Mouse (Mus musculus) forebrain, embryonic 14.5 days (tissue): Measurements from ENCODE around the gene Icam1. TPM values are rescaled to one million over a fixed set of nuclear protein-coding genes. Genes with fewer than 3 reads are reported as not detected.

Source experiments
- ATAC-seq: fragments of 200-750 bp; cut with Nextera tagmentation; 2 replicates; pipeline ENCODE4 v1.8.0; 2017; ENCODE audit warnings: mild to moderate bottlenecking, moderate library complexity
- DNase-seq: peaks from one replicate; pipeline ENCODE4 v3.0.0-alpha.2; 2015; ENCODE audit warnings: low spot score
- H3K27ac ChIP-seq: fragments of 300-500 bp; sonication (generic); 2 replicates; pipeline ENCODE4 v1.5.1; 2014; ENCODE audit warnings: low read depth, mild to moderate bottlenecking, control low read depth, low read length, moderate library complexity
- H3K27me3 ChIP-seq: fragments of 300-500 bp; sonication (generic); replicated peaks from 2 replicates; pipeline ENCODE4 v1.6.1; 2014; ENCODE audit warnings: low read length, control low read depth, mixed read lengths; ENCODE audit not compliant: control insufficient read depth, insufficient read depth
- H3K36me3 ChIP-seq: fragments of 300-500 bp; sonication (generic); 2 replicates; pipeline ENCODE4 v1.6.1; 2014; ENCODE audit warnings: low read length, control low read depth; ENCODE audit not compliant: control insufficient read depth, insufficient read depth
- H3K4me1 ChIP-seq: fragments of 300-500 bp; sonication (generic); 2 replicates; pipeline ENCODE4 v1.6.1; 2014; ENCODE audit warnings: antibody characterized with exemption, low read length, control low read depth; ENCODE audit not compliant: control insufficient read depth, insufficient read depth
- H3K4me2 ChIP-seq: fragments of 300-500 bp; sonication (generic); 2 replicates; pipeline ENCODE4 v1.6.1; 2014; ENCODE audit warnings: mild to moderate bottlenecking, control low read depth, low read length
- H3K4me3 ChIP-seq: fragments of 300-500 bp; sonication (generic); 2 replicates; pipeline ENCODE4 v1.5.1; 2014; ENCODE audit warnings: low read depth, low read length, control low read depth
- H3K9ac ChIP-seq: fragments of 300-500 bp; sonication (generic); 2 replicates; pipeline ENCODE4 v1.6.1; 2014; ENCODE audit warnings: mild to moderate bottlenecking, low read length, control low read depth, moderate library complexity
- H3K9me3 ChIP-seq: fragments of 300-500 bp; sonication (generic); replicated peaks from 2 replicates; pipeline ENCODE4 v1.6.1; 2016; ENCODE audit warnings: low read length, control low read depth, mixed read lengths; ENCODE audit not compliant: control insufficient read depth
- WGBS: fragments of 180-500 bp; shearing (Covaris S2); extraction: QIAGEN DNeasy Blood & Tissue Kit; methylation state at CpG from one replicate; pipeline ENCODE4 v1.1.7; 2014; 5-methylcytosine and 5-hydroxymethylcytosine counted together
- polyA plus RNA-seq: library from polyadenylated mRNA; unstranded; fragments of >200 nt; fragmentation: Nextera tagmentation; extraction: Ambion mirVana; gene quantifications from 2 replicates; pipeline ENCODE4 v1.2.1, GENCODE M21; 2014

The Icam1 gene
- polyA plus RNA-seq, 1 experiment from 2014 or later: 3.5 TPM

GRCm38 (mm10) chr9:21026849-21027248, 11.1 kb downstream of the Icam1 start:
- H3K36me3 ChIP-seq: no peaks in the 10 kb centered on the region
- DNase-seq: no peak
- no peaks in the 10 kb centered on the region for H3K9me3 ChIP-seq
- no peak for ATAC-seq
- H3K4me2 ChIP-seq: no peak overlapping the region
- H3K4me1 ChIP-seq: peaks cover 2% of the 10 kb centered on the region; the same call in 1 of the 2 replicates
- no peak overlapping the region for H3K4me3 ChIP-seq
- peaks cover 26% of the 10 kb centered on the region for H3K27me3 ChIP-seq
- H3K9ac ChIP-seq: no peak overlapping the region
- no peak overlapping the region for H3K27ac ChIP-seq
- WGBS: 88% methylated on average over 12 of the region's 12 CpGs

DNA sequence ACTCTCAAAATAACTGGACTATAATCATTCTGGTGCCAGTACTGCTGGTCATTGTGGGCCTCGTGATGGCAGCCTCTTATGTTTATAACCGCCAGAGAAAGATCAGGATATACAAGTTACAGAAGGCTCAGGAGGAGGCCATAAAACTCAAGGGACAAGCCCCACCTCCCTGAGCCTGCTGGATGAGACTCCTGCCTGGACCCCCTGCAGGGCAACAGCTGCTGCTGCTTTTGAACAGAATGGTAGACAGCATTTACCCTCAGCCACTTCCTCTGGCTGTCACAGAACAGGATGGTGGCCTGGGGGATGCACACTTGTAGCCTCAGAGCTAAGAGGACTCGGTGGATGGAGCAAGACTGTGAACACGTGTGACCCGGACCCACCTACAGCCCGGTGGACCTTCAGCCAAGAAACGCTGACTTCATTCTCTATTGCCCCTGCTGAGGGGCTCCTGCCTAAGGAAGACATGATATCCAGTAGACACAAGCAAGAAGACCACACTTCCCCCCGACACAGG, 12.0 kb downstream of the Icam1 start:
- H3K9ac ChIP-seq: no peak overlapping the region
- H3K9me3 ChIP-seq: no peaks in the 10 kb centered on the region
- peaks cover 3% of the 10 kb centered on the region for H3K4me1 ChIP-seq
- no peaks in the 10 kb centered on the region for H3K36me3 ChIP-seq
- H3K27me3 ChIP-seq: peaks cover 35% of the 10 kb centered on the region
- DNase-seq (no peak), ATAC-seq (no peak)
- H3K4me3 ChIP-seq: no peak overlapping the region
- no peak overlapping the region for H3K27ac ChIP-seq
- WGBS: 62% methylated on average over 8 of the region's 8 CpGs
- H3K4me2 ChIP-seq: no peak overlapping the region

DNA sequence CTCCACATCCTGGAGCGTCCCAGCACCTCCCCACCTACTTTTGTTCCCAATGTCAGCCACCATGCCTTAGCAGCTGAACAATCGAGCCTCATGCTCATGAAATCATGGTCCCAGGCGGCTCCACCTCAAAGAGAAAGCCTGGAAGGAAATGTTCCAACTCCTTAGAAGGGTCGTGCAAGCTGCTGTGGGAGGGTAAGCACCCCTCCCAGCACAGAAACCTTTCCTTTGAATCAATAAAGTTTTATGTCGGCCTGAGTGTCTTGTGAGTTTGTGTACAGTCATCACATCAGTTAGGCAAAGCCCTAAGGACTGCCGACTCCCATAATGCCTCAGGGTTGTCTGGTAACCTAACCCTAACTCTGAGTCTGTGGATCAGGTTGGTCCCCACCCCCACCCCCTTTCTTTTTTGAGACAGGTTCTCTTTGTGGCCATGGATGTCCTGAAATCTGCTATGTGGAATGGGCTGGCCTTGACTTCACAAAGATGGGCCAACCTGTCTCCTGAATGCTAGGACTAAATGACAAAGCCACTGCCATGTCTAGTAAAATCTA, 12.8 kb downstream of the Icam1 start:
- whole genome bisulfite sequencing: 73% methylated on average over 6 of the region's 6 CpGs
- ATAC-seq: no peak
- H3K27me3 ChIP-seq: peaks cover 44% of the 10 kb centered on the region
- no peaks in the 10 kb centered on the region for H3K36me3 ChIP-seq
- no peak overlapping the region for H3K27ac ChIP-seq
- no peak overlapping the region for H3K9ac ChIP-seq
- H3K9me3 ChIP-seq: no peaks in the 10 kb centered on the region
- H3K4me3 ChIP-seq: no peak overlapping the region
- DNase-seq: no peak
- no peak overlapping the region for H3K4me2 ChIP-seq
- H3K4me1 ChIP-seq: peaks cover 8% of the 10 kb centered on the region

DNA sequence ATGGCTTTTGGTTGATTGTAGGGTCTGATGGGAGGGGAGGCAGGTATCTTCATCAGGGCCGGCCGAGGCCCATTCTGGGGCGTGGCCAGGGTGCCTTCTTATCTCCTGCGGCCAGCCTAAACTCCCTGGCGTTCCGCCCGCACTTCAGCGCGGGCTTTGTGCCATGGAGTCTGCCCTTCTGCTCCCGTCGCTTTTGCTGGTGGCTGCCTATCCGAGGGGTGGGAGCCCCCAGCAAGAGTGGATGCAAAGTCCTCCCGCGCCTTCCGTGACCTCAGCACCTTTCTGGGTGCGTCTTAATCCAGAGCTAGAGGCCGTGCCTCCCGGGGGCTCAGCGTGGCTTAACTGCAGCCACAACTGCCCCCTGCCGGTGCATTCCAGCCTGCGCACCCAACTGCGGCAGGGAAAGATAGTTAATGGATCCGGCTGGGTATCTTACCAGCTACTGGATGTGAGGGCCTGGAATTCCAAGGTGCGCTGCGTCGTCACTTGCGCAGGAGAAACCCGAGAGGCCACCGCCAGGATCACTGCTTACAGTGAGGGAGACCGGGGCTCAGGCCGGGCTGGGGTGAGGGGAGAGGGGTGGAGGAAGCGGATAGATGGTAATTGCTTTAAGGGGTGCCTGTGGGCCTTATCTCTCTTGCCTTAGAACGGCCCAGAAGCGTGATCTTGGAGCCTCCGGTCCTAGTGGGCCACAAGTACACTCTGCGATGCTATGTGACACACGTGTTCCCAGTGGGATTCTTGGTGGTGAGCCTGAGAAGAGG, 13.7 kb downstream of the Icam1 start, which contains the start of gene Icam4:
TSS of gene Icam4 (plus strand) at position 83 of the 764 bp plus-strand sequence.
- peak within 1 kb of the TSS; percentile 8; the same call in 1 of the 2 replicates for H3K4me3 ChIP-seq
- peak within 1 kb of the TSS; percentile 94 for H3K4me2 ChIP-seq
- H3K9me3 ChIP-seq: no peaks in the 10 kb centered on the region
- peak within 1 kb of the TSS; percentile 5; the same call in 1 of the 2 replicates for H3K9ac ChIP-seq
- no peaks in the 10 kb centered on the region for H3K36me3 ChIP-seq
- no peak within 1 kb of the TSS for H3K27ac ChIP-seq
- H3K27me3 ChIP-seq: peaks cover 49% of the 10 kb centered on the region
- 3% methylated on average over 37 of the region's 37 CpGs for WGBS
- 0 out of 2 replicates have a peak, but pooled peaks have one; percentile 6 for ATAC-seq
- peak; percentile 64 for DNase-seq
- peaks cover 8% of the 10 kb centered on the region for H3K4me1 ChIP-seq

DNA sequence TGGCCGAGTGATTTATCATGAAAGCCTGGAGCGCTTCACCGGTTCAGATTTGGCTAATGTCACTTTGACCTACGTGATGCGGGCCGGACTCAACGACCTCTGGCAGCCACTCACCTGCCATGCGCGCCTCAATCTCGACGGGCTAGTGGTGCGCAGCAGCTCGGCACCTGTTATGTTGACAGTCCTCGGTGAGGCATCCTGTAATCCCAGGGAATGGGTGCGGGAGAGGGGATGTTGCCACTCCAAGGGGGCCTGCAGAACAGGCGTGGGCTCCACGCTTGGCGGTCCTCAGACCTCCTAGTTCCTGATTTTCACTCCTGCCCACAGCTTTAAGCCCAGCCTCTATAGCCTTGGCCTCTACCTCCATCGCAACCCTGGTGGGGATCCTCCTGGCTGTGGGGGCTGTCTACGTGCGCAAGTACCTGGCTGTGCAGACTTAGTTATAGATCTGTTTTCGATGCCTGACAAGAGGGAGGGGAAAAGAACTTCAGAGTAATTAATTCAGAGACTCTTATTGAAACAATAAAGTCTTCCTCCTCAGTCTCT, 14.3 kb downstream of the Icam1 start:
- ATAC-seq: no peak
- WGBS: 25% methylated on average over 22 of the region's 22 CpGs
- peaks cover 8% of the 10 kb centered on the region for H3K4me1 ChIP-seq
- no peak overlapping the region for H3K27ac ChIP-seq
- no peaks in the 10 kb centered on the region for H3K9me3 ChIP-seq
- H3K27me3 ChIP-seq: peaks cover 55% of the 10 kb centered on the region
- H3K9ac ChIP-seq: no peak overlapping the region
- no peak overlapping the region for H3K4me3 ChIP-seq
- no peak for DNase-seq
- no peaks in the 10 kb centered on the region for H3K36me3 ChIP-seq
- peak overlapping the region; percentile 94; the same call in 1 of the 2 replicates for H3K4me2 ChIP-seq

GRCm38 (mm10) chr9:21030781-21031250, 15.0 kb downstream of the Icam1 start:
- H3K27ac ChIP-seq: no peak overlapping the region
- no peaks in the 10 kb centered on the region for H3K9me3 ChIP-seq
- peaks cover 62% of the 10 kb centered on the region for H3K27me3 ChIP-seq
- no peak overlapping the region for H3K9ac ChIP-seq
- peak overlapping the region; percentile 42 for H3K4me3 ChIP-seq
- ATAC-seq: peak; percentile 47; the same call in 1 of the 2 replicates
- no peaks in the 10 kb centered on the region for H3K36me3 ChIP-seq
- under 1% methylated on average over 13 of the region's 13 CpGs for WGBS
- DNase-seq: peak; percentile 83
- H3K4me2 ChIP-seq: peak overlapping the region; percentile 94
- H3K4me1 ChIP-seq: peaks cover 8% of the 10 kb centered on the region

- Histone ChIP-seq H3K9me3 (no peaks in the 10 kb centered on the region), H3K4me3 (peak overlapping the region; percentile 42), H3K9ac (peak overlapping the region; percentile 52), H3K27me3 (peaks cover 68% of the 10 kb centered on the region), H3K27ac (no peak overlapping the region), H3K4me1 (peaks cover 8% of the 10 kb centered on the region), H3K36me3 (no peaks in the 10 kb centered on the region), H3K4me2 (peak overlapping the region; percentile 94)
- ATAC-seq (peak; percentile 64), DNase-seq (peak; percentile 68)
- under 1% methylated on average over 36 of the region's 36 CpGs for WGBS
These were observed 15.6 kb downstream of the Icam1 start for GRCm38 (mm10) chr9:21031251-21031895.

DNA sequence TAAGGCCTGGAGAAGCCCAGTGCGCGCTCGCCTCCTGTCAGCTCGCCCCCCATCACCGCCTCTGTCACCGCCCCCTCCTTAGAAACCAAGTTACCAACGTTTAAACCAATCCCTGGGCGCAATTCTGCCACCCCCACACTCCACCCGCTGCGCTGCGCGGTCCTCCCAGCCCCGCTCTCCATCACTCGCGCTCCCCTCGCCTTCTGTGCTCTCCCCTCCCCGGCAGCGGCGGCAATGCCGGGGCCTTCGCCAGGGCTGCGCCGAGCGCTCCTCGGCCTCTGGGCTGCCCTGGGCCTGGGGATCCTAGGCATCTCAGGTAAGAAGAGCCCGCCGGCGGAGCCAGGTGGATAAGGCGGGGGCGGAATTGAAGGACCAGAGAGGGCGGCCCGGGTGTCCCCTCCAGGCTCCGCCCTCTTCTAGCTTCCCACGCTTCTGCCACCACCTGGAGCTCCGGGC, 16.1 kb downstream of the Icam1 start, which contains the start of gene Icam5:
TSS of gene Icam5 (plus strand) at position 178 of the 456 bp plus-strand sequence.
- H3K27me3 ChIP-seq: peaks cover 73% of the 10 kb centered on the region
- ATAC-seq (peak; percentile 50; the same call in 1 of the 2 replicates), DNase-seq (peak; percentile 48)
- H3K4me3 ChIP-seq: peak within 1 kb of the TSS; percentile 42
- no peaks in the 10 kb centered on the region for H3K36me3 ChIP-seq
- no peak within 1 kb of the TSS for H3K27ac ChIP-seq
- H3K9ac ChIP-seq: peak within 1 kb of the TSS; percentile 52
- H3K4me2 ChIP-seq: peak within 1 kb of the TSS; percentile 94
- under 1% methylated on average over 35 of the region's 35 CpGs for WGBS
- H3K4me1 ChIP-seq: peaks cover 8% of the 10 kb centered on the region
- no peaks in the 10 kb centered on the region for H3K9me3 ChIP-seq
